Mouse (Mus musculus) hematopoietic stem cell, adult 5-6 weeks (primary cell): ENCODE data around the gene Rcn1. TPM values are rescaled to one million over a fixed set of nuclear protein-coding genes. Genes with fewer than 3 reads are reported as not detected.

Experiments used
- ATAC-seq, 2 experiments: fragments of 125-278 bp in 1 of 2; replicated peaks in 1 of 2; 2 replicates each; pipeline ENCODE4 v1.8.0; 2016 to 2017; ENCODE audit warnings: inconsistent platforms in 2 of 2, mild to moderate bottlenecking in 2 of 2, moderate number of reproducible peaks in 2 of 2, low read depth in 1 of 2, moderate TSS enrichment in 1 of 2; ENCODE audit not compliant: low FRiP score in 2 of 2, poor library complexity in 2 of 2, severe bottlenecking in 2 of 2, insufficient read depth in 1 of 2, low TSS enrichment in 1 of 2
- total RNA-seq: library from RNA; stranded (forward); fragments of 172-1452, 232-1000 nt; gene quantifications from 2 replicates; pipeline ENCODE4 v1.2.3, GENCODE M21; 2017

Gene Rcn1
- 71.8 and 94.0 TPM in 2 replicates for total RNA-seq

DNA sequence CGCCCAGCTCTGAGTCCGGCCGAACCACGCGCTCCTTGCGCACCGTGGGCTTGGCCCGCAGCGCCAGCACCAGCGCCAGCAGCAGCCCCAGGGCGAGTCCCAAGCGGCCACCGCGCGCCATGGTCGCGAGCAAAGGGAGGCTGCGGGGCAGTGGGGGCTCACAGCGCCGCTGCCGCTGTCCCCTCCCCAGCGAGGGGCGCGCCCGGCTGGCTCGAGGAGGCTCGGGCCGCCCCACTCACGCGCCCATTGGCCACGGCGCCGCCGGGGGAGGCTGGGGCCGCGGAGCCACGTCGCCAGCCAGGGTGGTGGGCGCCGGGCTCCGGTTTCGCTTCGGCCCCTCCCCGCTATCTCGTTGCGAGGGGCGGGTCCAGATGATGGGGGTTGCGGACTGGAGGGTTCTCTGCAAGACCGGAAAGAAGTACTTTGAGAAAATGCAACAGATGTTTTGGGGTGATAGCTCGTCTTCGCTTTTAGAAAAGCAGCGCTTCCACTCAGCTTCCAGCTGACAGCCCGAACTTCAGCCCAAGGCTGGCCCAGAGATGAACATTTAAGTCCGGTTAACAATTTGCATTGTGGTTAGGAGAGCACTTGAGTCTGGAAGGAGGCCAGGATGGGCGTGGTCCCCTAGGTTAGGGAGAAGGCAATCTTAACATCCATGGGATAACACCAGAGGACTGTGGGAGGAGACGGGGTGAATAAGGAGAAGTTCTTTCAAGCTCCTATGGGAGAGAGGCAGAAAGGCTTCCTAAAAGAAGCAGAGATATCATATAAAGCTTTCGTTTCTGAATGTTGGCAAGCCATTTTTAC, at the start of gene Rcn1:
TSS of gene Rcn1 (minus strand) at position 235 of the 807 bp plus-strand sequence.
- ATAC-seq: peak; percentile 80

DNA sequence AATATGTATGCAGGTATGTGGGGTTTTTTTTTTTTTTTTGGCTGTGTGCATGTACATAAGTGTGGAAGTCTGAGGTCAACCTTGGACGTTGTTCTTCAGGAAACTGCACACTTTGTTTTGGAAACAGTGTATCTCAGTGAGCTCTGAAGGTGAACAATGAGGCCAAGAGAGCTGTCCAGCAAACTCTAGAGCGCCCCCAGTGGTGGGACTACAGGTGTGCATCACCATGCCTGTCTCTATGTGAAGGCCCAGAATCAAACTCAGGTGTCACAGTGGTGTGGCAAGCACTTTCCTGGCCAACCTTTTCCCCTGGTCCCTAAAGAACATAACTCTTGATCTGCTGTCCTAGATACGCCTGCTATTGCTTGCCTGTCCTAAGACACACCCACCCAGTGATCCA, 45.0 kb upstream of the Rcn1 start:
- peak; percentile 27 to 39; a peak in 2 of 4 replicates for ATAC-seq

GRCm38 (mm10) chr2:105439022-105439421, 39.9 kb upstream of the Rcn1 start:
- ATAC-seq: no peak

- no peak for ATAC-seq
These were observed 39.4 kb upstream of the Rcn1 start for GRCm38 (mm10) chr2:105438525-105438924.

DNA sequence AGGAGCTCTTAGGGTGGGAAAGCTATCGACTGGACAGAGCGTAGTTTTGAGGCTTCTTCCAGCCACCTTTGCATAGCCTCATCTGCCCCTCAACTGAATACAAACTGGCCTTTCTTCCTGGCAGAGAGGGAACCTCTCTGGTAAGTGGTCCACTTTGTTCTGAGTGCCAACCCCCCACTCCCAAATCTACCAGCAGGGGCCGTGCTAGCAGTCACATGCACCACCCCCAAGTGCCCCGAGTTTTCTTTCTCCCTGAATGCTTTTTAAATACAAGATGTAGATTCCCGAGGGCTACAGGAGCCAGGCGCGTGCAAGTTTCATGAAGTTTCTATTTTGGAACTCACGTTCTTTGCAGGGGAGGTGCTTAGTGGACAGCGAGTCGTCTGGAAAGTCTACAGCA, 33.8 kb upstream of the Rcn1 start:
- no peak for ATAC-seq

DNA sequence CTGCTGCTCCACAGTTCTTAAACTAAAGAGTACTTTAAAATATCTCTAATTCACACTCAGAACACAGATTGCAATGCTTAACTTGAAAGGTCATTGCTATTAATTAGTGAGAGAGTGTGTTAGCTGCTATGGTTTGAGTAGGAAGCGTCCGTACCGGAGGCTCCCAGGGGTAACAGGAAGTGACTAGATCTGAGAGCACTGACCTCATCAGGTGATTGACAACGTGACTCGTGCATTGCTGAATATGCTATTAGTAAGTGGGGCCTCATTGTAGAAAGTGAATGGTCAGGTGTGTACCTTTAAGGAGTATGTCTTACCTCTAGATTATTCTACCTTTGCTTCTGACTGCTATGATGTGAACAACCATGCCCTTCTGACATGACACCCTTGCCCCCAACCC, 31.3 kb upstream of the Rcn1 start:
- peak; percentile 20 to 57 for ATAC-seq

DNA sequence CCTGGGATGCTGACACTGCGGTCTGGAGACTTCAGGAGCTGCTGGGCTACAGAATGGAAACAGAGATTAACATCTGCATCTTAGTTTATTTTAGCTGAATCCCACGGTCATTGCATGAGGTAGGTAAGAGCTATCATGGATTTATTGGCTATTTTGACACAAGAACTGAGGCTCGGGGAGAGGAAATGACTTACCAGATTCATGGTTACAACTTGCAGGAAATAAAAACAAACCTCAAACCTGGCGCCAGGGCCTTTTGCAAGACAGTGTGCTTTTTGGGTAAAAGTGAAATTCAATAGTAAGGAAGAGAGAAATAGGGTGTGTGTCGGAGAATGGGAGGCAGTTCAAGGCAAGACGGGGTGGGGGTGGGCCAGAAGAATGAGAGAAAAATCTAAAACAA, 30.8 kb upstream of the Rcn1 start:
- peak; percentile 57 to 61 for ATAC-seq

- ATAC-seq: no peak
These were observed 29.3 kb upstream of the Rcn1 start for GRCm38 (mm10) chr2:105428467-105428866.

DNA sequence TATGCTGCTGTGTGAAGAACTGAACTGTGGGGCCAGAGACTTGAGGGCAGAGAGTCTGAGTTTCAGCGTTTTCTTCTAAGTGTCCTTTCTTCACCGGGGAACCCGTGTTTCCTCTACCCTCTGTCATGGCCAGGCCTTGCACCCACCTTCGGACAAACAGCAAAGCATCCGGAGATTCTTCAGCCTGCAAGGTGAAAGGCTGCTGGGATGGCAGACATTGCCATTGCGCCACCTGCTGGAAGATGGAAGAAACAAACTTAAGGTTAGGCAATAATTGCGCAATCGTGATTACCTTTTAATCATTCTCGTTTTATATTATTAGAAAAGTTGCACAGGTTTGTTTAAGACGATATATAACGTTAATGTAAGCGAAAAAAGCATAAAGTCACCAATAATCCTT, 28.9 kb upstream of the Rcn1 start:
- peak; percentile 39 to 68; a peak in 3 of 4 replicates for ATAC-seq

- no peak for ATAC-seq
These were observed 28.3 kb upstream of the Rcn1 start for GRCm38 (mm10) chr2:105427447-105427846.

DNA sequence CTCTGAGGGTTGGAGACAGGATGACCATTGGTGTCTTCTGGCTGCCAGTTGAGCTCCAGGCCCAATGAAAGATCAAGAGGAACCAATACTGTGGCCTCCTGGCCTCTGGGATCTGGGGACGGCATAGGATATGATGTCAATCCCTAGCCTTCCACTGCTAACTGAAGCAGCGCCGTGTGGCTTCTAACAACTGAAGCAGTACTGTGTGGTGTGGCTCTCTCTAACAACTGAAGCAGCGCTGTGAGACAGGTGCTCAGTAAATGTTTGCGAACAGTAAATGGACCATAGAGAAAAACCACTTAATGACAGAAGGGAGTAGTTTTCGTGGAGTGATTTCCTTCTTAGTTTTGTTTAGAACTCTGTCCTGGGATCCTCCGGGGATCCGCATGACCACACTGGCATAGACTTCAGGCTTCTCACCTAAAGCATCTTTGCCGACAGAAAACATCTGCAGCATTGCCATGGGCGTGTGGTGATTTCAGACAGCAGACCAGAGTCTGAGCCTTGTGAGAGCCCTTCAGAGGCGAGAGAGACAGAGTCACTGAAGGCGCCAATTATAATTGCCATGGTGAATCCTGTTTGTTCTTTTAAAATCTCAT, 19.6 kb upstream of the Rcn1 start:
- no peak for ATAC-seq

DNA sequence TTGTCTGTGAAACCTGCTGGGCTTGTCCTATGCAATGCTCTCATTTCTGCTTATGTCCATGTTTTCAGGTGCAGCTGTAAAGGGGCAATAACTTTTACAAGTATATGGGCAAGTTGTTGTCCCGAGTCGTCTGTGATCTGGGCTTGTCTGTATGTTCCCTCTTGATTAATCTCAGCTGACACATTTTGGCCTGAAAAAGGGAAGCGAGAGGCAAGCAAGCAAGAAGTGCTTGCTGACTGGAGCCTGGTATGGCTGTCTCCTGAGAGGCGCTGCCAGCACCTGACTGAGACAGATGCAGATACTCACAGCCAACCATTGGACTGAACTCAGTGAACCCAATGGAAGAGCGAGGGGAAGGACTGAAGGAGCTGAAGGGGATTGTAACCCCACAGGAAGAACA, 18.5 kb upstream of the Rcn1 start:
- peak; percentile 61 to 79 for ATAC-seq

- no peak for ATAC-seq
These were observed 17.7 kb upstream of the Rcn1 start for GRCm38 (mm10) chr2:105416660-105417348.

GRCm38 (mm10) chr2:105416046-105416659, 17.0 kb upstream of the Rcn1 start:
- no peak for ATAC-seq

GRCm38 (mm10) chr2:105414309-105414708, 15.2 kb upstream of the Rcn1 start:
- no peak for ATAC-seq

GRCm38 (mm10) chr2:105409253-105409652, 10.1 kb upstream of the Rcn1 start:
- ATAC-seq: no peak

- ATAC-seq: no peak
These were observed 9.4 kb upstream of the Rcn1 start for GRCm38 (mm10) chr2:105408511-105408910.

DNA sequence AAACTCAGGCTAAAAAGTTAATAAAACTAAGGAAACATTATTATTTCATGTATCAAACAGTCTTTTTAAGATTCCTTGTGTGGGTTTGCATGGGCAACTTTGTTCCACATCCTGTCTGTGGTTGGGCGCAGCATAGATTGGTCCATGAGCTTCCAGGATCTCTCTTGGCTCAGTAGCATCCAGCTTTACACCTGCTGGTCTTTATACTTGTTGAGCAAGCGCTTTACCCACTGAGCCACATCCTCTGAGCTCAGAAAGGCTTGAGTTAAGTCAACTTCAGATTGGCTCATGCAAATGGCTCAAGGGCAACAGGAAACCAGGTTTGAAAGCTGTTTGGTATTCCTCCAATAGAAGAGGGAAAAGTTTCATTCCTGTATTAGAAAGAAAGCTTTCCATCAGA, 3.1 kb upstream of the Rcn1 start:
- no peak for ATAC-seq
